Mouse (Mus musculus) lung, postnatal 36 days (tissue): ENCODE results near the gene 1700012B07Rik.

Experiments
- DNase-seq: peaks from one replicate; pipeline ENCODE4 v3.0.0; 2022; ENCODE audit warnings: mixed read lengths

Gene 1700012B07Rik

GRCm38 (mm10) chr11:109745210-109745609 lies 82.6 kb downstream of the 1700012B07Rik start:
- DNase-seq = no peak

GRCm38 (mm10) chr11:109737967-109738366 lies 89.9 kb downstream of the 1700012B07Rik start:
- no peak for DNase-seq
